Mouse (Mus musculus) bone marrow macrophage, adult 2 months (primary cell): ENCODE results near the gene Lmo1.

ENCODE experiments used
- CTCF ChIP-seq: IDR thresholded peaks from 2 replicates; pipeline ENCODE4 v1.5.1; 2012; ENCODE audit warnings: low read depth, mild to moderate bottlenecking, low read length, moderate library complexity
- POLR2A ChIP-seq: IDR thresholded peaks from 2 replicates; pipeline ENCODE4 v1.6.1; 2012; ENCODE audit warnings: mild to moderate bottlenecking, low read depth, low read length, borderline replicate concordance

DNA sequence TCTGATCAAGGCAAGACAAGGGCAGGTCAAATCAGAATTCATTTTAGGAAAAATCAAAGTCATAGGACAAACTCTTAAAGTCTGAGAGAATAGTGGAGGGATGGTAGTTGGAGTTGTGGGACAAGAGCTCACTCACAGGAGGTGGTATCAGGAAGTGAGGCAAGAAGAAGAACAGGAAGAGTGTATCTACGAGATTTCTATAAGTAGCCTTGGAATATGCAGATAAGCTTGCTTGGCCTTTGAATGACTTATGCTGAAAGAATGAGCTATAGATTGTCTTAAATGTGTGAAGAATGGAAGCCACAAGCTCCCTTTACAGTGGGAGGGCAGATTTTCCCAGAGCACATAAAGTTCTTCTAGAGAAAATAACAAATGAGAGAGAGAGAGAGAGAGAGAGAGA is 70.1 kb downstream of the Lmo1 start:
- TF ChIP-seq CTCF (no peak), POLR2A (no peak)
